Mouse (Mus musculus): ENCODE measurements around the gene Ssh2. TPM values are rescaled to one million over a fixed set of nuclear protein-coding genes. Genes with fewer than 3 reads are reported as not detected.

Ssh2 gene
- polyA plus RNA-seq, 1 experiment, result 0.47 TPM

DNA sequence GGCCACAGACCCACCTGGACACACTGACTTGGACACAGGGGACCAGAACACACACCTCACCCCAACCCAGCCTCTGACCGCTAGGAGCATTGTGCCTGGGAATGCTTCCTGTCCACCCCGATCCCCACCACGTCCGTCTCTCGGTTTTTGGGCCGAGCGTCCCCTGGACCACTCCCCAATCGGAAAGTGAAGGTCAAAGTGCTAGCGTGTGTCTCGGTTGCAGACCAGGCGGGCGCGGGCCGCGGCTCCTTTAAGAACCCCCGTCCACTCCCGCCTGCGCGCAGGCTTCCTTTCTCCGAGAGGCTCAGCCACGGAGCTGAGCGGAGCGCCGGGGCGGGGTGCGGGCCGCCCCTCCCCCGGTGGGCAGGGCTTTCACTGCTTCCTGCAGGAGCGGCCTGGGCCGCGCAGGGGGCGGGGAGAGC lies 276.8 kb downstream of the Ssh2 start:
- H3K27me3 ChIP-seq (ENCODE audit: control insufficient read depth), result peaks cover 45% of the 10 kb centered on the region
- peaks cover 2% of the 10 kb centered on the region; the same call in 1 of the 2 replicates for H3K9me3 ChIP-seq (ENCODE audit: control insufficient read depth, low read length)
- peaks cover 4% of the 10 kb centered on the region; the same call in 1 of the 2 replicates for H3K36me3 ChIP-seq (ENCODE audit: control insufficient read depth)
- peak overlapping the region; percentile 65 for H3K4me3 ChIP-seq (replicated peaks)
- no peak for TF ChIP-seq GATA1 (IDR thresholded peaks at IDR 0.05; ENCODE audit: low read length)
- TF ChIP-seq TAL1 (IDR thresholded peaks at IDR 0.05; ENCODE audit: low read length), result no peak
- H3K4me1 ChIP-seq (ENCODE audit: control insufficient read depth), result peaks cover 77% of the 10 kb centered on the region

DNA sequence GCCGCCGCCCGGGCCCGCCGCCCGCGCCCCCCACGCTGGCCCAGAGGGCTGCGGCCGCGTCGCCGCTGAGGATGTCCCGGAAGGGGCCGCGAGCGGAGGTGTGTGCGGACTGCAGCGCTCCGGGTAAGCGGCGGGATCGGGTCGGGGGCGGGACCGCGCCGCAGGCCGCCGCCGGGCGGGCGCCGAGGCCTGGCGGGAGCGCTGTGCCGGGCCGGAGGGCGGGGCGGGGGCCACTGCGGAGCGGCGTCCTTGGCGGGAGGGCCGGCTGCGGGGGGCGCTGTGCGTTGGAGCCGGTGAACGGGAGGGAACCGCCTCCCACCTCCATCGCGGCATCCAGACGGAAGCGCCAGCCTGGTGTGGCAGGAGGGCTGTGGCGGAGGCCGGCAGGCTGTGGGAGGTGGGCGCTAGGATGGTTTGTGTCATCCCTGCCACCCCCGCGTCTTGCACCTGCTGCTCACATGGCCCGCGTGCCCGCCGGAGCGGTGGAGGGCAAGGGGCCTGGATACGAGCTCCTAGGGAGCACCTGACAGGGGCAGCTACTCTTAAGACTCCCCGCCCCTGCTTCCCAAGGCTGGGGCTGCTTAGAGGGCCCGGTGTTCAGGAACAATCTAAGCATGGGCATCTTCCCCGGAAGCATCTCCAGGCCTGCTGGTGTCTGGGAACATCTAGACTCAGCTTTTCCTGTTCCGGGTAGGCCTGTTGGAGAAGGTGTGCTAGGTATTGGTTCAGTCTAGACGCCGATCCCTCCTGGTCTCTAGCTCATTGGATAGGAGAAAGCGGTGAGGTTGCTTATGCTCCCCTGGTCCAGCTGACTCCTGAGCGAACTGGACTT lies 277.6 kb downstream of the Ssh2 start, which contains the start of gene Git1:
Git1 (plus strand) TSS at position 51 of the 832 bp plus-strand sequence.
- Histone ChIP-seq H3K9me3 (ENCODE audit: control insufficient read depth, low read length) (peaks cover 2% of the 10 kb centered on the region; the same call in 1 of the 2 replicates), H3K36me3 (ENCODE audit: control insufficient read depth) (peaks cover 5% of the 10 kb centered on the region), H3K27me3 (ENCODE audit: control insufficient read depth) (peaks cover 37% of the 10 kb centered on the region), H3K4me3 (replicated peaks) (peak within 1 kb of the TSS; percentile 65), H3K4me1 (ENCODE audit: control insufficient read depth) (peaks cover 77% of the 10 kb centered on the region)
- TF ChIP-seq TAL1 (IDR thresholded peaks at IDR 0.05; ENCODE audit: low read length), result no peak
- TF ChIP-seq GATA1 (IDR thresholded peaks at IDR 0.05; ENCODE audit: low read length), result no peak

DNA sequence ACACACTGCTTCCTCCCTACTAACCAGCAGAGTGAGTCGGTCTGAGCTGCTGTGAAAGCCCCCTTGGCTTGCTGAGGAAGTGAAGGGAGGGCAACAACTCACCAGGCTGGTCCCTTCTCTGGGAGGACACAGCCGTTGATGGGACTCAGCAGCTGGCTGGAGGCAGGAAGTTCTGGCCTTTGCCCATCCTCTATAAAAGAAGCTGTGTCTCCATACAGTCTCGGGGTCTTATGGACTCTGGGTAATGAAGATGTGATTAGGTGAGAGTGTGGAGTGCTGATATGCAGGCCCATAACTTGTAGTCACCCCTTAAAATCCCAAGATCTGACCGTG lies 278.2 kb downstream of the Ssh2 start:
- Histone ChIP-seq H3K36me3 (ENCODE audit: control insufficient read depth) (peaks cover 10% of the 10 kb centered on the region), H3K9me3 (ENCODE audit: control insufficient read depth, low read length) (peaks cover 2% of the 10 kb centered on the region; the same call in 1 of the 2 replicates), H3K4me1 (ENCODE audit: control insufficient read depth) (peaks cover 71% of the 10 kb centered on the region), H3K27me3 (ENCODE audit: control insufficient read depth) (peaks cover 31% of the 10 kb centered on the region), H3K4me3 (replicated peaks) (peak overlapping the region; percentile 65)
- TF ChIP-seq TAL1 (IDR thresholded peaks at IDR 0.05; ENCODE audit: low read length) (no peak), GATA1 (IDR thresholded peaks at IDR 0.05; ENCODE audit: low read length) (no peak)

DNA sequence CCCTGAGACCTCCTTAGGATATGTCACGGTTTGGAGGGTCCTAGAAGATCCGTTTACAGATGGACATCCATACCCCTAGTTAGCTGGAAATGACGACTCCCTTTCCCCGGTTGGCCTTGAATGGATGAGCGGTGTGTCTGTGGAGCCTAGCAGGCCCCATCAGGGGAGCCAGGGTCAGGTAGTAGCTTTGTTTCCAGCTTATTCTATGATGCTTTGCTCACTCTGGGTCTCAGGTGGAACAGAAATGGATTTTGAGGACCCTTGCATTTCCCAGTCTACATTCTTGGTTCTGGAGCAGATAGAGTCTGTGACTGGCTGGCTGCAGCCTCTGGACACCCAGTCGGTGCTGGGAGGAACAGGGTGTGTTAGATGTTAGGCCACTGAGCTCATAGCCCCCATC lies 278.7 kb downstream of the Ssh2 start:
- Histone ChIP-seq H3K4me3 (replicated peaks) (no peak overlapping the region), H3K27me3 (ENCODE audit: control insufficient read depth) (peaks cover 26% of the 10 kb centered on the region), H3K9me3 (ENCODE audit: control insufficient read depth, low read length) (peaks cover 2% of the 10 kb centered on the region; the same call in 1 of the 2 replicates), H3K36me3 (ENCODE audit: control insufficient read depth) (peaks cover 14% of the 10 kb centered on the region), H3K4me1 (ENCODE audit: control insufficient read depth) (peaks cover 69% of the 10 kb centered on the region)
- TF ChIP-seq TAL1 (IDR thresholded peaks at IDR 0.05; ENCODE audit: low read length), result no peak
- no peak for TF ChIP-seq GATA1 (IDR thresholded peaks at IDR 0.05; ENCODE audit: low read length)

DNA sequence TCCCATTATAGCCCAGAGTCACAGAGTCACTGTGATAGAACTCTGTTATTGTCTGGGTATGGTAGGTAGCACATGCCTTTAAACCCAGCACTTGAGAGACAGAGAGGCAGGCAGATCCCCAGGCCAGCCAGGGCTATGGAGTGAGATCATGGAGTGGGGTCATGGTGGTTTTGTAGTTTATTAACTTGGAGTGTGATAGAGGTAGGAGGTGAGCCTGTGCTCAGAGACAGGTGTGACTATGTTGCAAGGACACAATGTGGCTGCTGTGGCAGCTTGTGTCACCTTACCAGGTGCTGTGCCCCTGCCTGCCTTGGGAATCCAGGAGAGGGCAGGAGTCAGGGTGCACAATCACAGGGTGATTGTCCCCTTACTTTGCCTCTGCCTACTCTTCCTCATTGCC lies 279.4 kb downstream of the Ssh2 start:
- Histone ChIP-seq H3K9me3 (ENCODE audit: control insufficient read depth, low read length) (no peaks in the 10 kb centered on the region), H3K27me3 (ENCODE audit: control insufficient read depth) (peaks cover 19% of the 10 kb centered on the region), H3K36me3 (ENCODE audit: control insufficient read depth) (peaks cover 22% of the 10 kb centered on the region), H3K4me1 (ENCODE audit: control insufficient read depth) (peaks cover 64% of the 10 kb centered on the region), H3K4me3 (replicated peaks) (no peak overlapping the region)
- no peak for TF ChIP-seq TAL1 (IDR thresholded peaks at IDR 0.05; ENCODE audit: low read length)
- no peak for TF ChIP-seq GATA1 (IDR thresholded peaks at IDR 0.05; ENCODE audit: low read length)

DNA sequence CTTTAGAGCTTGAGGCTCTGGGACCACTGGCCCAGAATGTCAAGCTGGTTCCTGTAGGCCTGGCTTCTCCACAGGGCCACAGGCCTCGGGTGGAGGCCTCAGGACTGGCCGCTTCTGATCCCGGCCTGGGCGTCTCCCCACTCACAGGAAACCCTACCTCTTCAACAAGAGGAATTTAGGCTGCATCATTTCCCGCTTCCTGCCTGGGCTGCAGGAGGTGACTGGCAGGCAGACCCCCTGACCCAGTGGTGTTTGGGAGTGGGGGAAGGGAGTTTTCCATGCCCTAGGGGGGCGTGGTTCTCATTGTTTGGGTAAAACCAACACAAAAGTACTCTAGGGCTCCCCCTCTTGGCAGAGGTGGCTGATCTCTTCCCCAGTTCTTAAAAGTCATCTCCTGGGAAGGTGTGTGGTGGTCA lies 281.3 kb downstream of the Ssh2 start:
- no peaks in the 10 kb centered on the region for H3K9me3 ChIP-seq (ENCODE audit: control insufficient read depth, low read length)
- peaks cover 54% of the 10 kb centered on the region for H3K4me1 ChIP-seq (ENCODE audit: control insufficient read depth)
- H3K4me3 ChIP-seq (replicated peaks), result no peak overlapping the region

DNA sequence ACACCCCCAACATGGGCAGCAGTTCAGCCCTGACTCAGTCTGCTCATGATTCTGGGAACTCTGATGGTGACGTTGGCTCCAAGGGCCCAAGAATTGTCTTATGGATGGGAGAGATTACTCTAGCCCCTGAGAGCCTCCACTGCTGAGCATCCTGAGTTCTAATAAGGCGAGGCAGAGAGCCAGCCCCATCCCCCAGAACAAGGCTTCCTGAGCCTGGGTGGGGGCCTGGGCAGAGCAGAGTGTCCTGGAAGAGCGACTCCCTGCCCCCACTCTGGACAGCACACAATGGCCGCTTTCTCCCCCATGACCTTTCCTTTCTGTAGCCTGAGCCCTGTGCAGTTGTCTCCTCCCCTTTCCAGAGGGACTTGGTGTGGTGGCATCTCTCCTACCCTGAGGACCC lies 281.8 kb downstream of the Ssh2 start:
- Histone ChIP-seq H3K9me3 (ENCODE audit: control insufficient read depth, low read length) (no peaks in the 10 kb centered on the region), H3K36me3 (ENCODE audit: control insufficient read depth) (peaks cover 36% of the 10 kb centered on the region), H3K4me3 (replicated peaks) (no peak overlapping the region), H3K27me3 (ENCODE audit: control insufficient read depth) (peaks cover 3% of the 10 kb centered on the region; the same call in 1 of the 2 replicates), H3K4me1 (ENCODE audit: control insufficient read depth) (peaks cover 49% of the 10 kb centered on the region)
- TF ChIP-seq TAL1 (IDR thresholded peaks at IDR 0.05; ENCODE audit: low read length), result no peak
- TF ChIP-seq GATA1 (IDR thresholded peaks at IDR 0.05; ENCODE audit: low read length), result no peak

More for the DNA sequence above, 281.3 kb downstream of the Ssh2 start:
- peaks cover 31% of the 10 kb centered on the region for H3K36me3 ChIP-seq (ENCODE audit: control insufficient read depth)
- H3K27me3 ChIP-seq (ENCODE audit: control insufficient read depth), result peaks cover 3% of the 10 kb centered on the region; the same call in 1 of the 2 replicates
- no peak for TF ChIP-seq GATA1 (IDR thresholded peaks at IDR 0.05; ENCODE audit: low read length)
- no peak for TF ChIP-seq TAL1 (IDR thresholded peaks at IDR 0.05; ENCODE audit: low read length)

DNA sequence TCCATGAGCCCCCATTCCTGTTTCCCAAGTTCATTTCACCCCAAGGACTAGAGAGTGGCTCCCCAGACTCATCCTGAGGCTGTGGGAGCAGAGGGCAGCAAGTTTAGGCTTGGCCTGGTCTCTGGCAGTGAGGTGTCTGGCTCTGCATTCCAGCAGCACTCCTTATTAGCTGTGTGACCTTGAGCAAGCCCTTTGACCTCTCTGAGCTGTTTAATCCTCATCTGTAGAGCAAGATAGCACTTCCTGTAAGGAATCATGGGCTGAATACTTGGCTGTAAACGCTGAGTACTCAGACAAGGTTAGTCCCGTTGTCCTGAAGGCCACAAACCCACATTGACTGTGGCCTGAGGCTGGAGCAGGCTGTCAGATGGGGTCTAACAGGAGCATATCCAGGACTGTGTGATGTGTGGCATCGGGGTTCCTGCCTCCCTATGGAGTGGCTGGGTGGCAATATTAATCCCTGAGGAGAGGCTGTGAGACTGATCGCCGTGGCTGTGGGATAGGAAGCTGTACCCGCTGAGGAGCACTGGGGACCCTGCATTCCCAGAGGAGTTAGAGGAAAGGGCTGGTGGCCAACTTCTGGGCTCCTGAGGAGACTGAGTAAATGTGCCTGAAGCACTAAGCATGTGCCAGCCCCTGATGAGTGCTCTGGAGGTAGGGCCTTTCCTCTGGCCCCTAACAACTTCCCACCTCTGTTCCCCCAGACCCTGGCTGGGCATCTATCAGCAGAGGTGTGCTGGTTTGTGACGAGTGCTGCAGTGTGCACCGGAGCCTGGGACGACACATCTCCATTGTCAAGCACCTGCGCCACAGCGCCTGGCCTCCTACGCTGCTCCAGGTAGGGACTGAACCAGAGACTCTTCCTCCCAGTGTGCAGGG lies 282.4 kb downstream of the Ssh2 start:
- no peak for TF ChIP-seq TAL1 (IDR thresholded peaks at IDR 0.05; ENCODE audit: low read length)
- no peak for TF ChIP-seq GATA1 (IDR thresholded peaks at IDR 0.05; ENCODE audit: low read length)
- Histone ChIP-seq H3K4me3 (replicated peaks) (no peak overlapping the region), H3K36me3 (ENCODE audit: control insufficient read depth) (peaks cover 42% of the 10 kb centered on the region), H3K9me3 (ENCODE audit: control insufficient read depth, low read length) (no peaks in the 10 kb centered on the region), H3K4me1 (ENCODE audit: control insufficient read depth) (peaks cover 48% of the 10 kb centered on the region), H3K27me3 (ENCODE audit: control insufficient read depth) (peaks cover 3% of the 10 kb centered on the region; the same call in 1 of the 2 replicates)

DNA sequence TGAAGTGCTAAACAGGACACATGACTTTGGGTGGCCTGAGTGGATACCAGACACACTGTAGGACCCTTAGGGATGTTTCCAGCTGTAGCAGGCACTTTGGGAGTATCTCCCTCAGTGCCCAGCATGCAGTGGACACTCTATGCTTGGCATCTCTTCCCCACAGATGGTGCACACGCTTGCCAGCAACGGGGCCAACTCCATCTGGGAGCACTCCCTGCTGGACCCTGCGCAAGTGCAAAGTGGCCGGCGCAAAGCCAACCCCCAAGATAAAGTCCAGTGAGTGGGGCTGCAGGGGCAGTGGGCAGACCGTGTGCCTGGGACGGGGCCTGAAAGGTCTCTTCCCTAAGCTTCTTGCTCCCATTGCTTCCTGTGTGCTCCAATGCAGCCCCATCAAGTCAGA lies 283.3 kb downstream of the Ssh2 start:
- Histone ChIP-seq H3K9me3 (ENCODE audit: control insufficient read depth, low read length) (no peaks in the 10 kb centered on the region), H3K4me1 (ENCODE audit: control insufficient read depth) (peaks cover 40% of the 10 kb centered on the region), H3K36me3 (ENCODE audit: control insufficient read depth) (peaks cover 51% of the 10 kb centered on the region), H3K27me3 (ENCODE audit: control insufficient read depth) (no peaks in the 10 kb centered on the region), H3K4me3 (replicated peaks) (no peak overlapping the region)
- TF ChIP-seq TAL1 (IDR thresholded peaks at IDR 0.05; ENCODE audit: low read length) (no peak), GATA1 (IDR thresholded peaks at IDR 0.05; ENCODE audit: low read length) (no peak)
